ENCODE assay signal across 8 mouse cellular contexts in genomic region chr2:148679346-148679745, GRCm38 (mm10). TPM values are rescaled to one million over a fixed set of nuclear protein-coding genes. Genes with fewer than 3 reads are reported as not detected.
DNase-seq lines count a peak whose midpoint lies in the region; ATAC-seq and TF ChIP-seq lines count a peak whose summit lies in the region.

No protein-coding gene starts in this region.

- peaks cover 30% of the 10 kb centered on the region for H3K36me3 ChIP-seq in intestine, postnatal 0 days (ENCODE audit: control insufficient read depth, insufficient read depth)
- H3K36me3 ChIP-seq in stomach, embryonic 14.5 days (ENCODE audit: control insufficient read depth, insufficient read depth, low read length): peaks cover 19% of the 10 kb centered on the region

- H3K27me3 ChIP-seq in intestine, postnatal 0 days (replicated peaks; ENCODE audit: control insufficient read depth, insufficient read depth, low read length): no peaks in the 10 kb centered on the region
- H3K27me3 ChIP-seq in stomach, embryonic 14.5 days (ENCODE audit: control insufficient read depth, insufficient read depth, low read length): no peaks in the 10 kb centered on the region

- H3K4me2 ChIP-seq in intestine, postnatal 0 days (replicated peaks; ENCODE audit: low read depth): peak overlapping the region; percentile 87
- peak overlapping the region; percentile 70 for H3K4me2 ChIP-seq in stomach, embryonic 14.5 days (replicated peaks; ENCODE audit: low read depth, low read length)

- TF ChIP-seq CTCF in intestine, postnatal 0 days (IDR thresholded peaks at IDR 0.05; ENCODE audit: low read depth): no peak

- peak; percentile 89 for DNase-seq in NIH3T3 (ENCODE audit: low read depth)
- DNase-seq in embryo, embryonic 11 days: peak; percentile 89
- DNase-seq in gastrocnemius, postnatal 36 days: peak; percentile 27 to 50
- peak; percentile 54 to 76 for DNase-seq in left cerebral cortex, postnatal 14 days (ENCODE audit: low spot score in 2 of 2)
- DNase-seq in mesoderm, embryonic 11.5 days (ENCODE audit: low read depth, low spot score): peak; percentile 83
- DNase-seq in thymus, adult 18-20 months: no peak

- H3K4me3 ChIP-seq in intestine, postnatal 0 days (ENCODE audit: low read depth, low read length): peak overlapping the region; percentile 9; the same call in 1 of the 2 replicates
- H3K4me3 ChIP-seq in stomach, embryonic 14.5 days (ENCODE audit: low read depth, low read length): no peak overlapping the region

- H3K9me3 ChIP-seq in intestine, postnatal 0 days (ENCODE audit: control insufficient read depth): no peaks in the 10 kb centered on the region
- H3K9me3 ChIP-seq in stomach, embryonic 14.5 days (ENCODE audit: control insufficient read depth, low read depth, low read length): no peaks in the 10 kb centered on the region

- 5% methylated on average over 9 of the region's 9 CpGs for WGBS in intestine, postnatal 0 days
- WGBS in stomach, embryonic 14.5 days: 5% methylated on average over 9 of the region's 9 CpGs

- peaks cover 6% of the 10 kb centered on the region; the same call in 1 of the 2 replicates for H3K4me1 ChIP-seq in intestine, postnatal 0 days (replicated peaks; ENCODE audit: control insufficient read depth, insufficient read depth, low read length)
- H3K4me1 ChIP-seq in stomach, embryonic 14.5 days (ENCODE audit: control insufficient read depth, insufficient read depth, low read length): peaks cover 36% of the 10 kb centered on the region

- peak; percentile 46 for ATAC-seq in intestine, postnatal 0 days
- ATAC-seq in stomach, embryonic 14.5 days (ENCODE audit: insufficient number of reproducible peaks, insufficient read depth, low FRiP score, low read depth): peak; percentile 19; the same call in 1 of the 2 replicates

- H3K9ac ChIP-seq in intestine, postnatal 0 days (ENCODE audit: low read depth, low read length): peak overlapping the region; percentile 26; the same call in 1 of the 2 replicates
- H3K9ac ChIP-seq in stomach, embryonic 14.5 days (replicated peaks; ENCODE audit: low read depth, low read length): no peak overlapping the region

- intact Hi-C loops in gastrocnemius, postnatal 36 days (cut with DNase I): no loop called here
- intact Hi-C loops in left cerebral cortex, postnatal 14 days (cut with DNase I): no loop called here

- peak overlapping the region; percentile 71 for H3K27ac ChIP-seq in intestine, postnatal 0 days (ENCODE audit: low read depth, low read length)
- peak overlapping the region; percentile 96 for H3K27ac ChIP-seq in stomach, embryonic 14.5 days (ENCODE audit: low read length)

RNA-seq across cellular contexts. Expression of gene Gzf1, which starts 1.5 kb away (rescaled TPM):
- total RNA-seq in gastrocnemius, postnatal 36 days (2021): 10 to 100 TPM; 17.4 to 18.1 TPM
- polyA plus RNA-seq in intestine, postnatal 0 days (2015; fragmentation: Nextera tagmentation; extraction: Ambion mirVana): 14.9 and 16.6 TPM in 2 replicates
- 10 to 100 TPM; 25.9 to 26.7 TPM for total RNA-seq in left cerebral cortex, postnatal 14 days (2021)
- polyA plus RNA-seq in stomach, embryonic 14.5 days (2014; fragmentation: Nextera tagmentation; extraction: Ambion mirVana): 20.0 and 23.1 TPM in 2 replicates

RNA-seq across cellular contexts. Expression of gene Nxt1, which starts 6.9 kb away (rescaled TPM):
- 1 to 10 TPM; 5.9 to 6.2 TPM for total RNA-seq in gastrocnemius, postnatal 36 days (2021)
- 35.6 and 35.9 TPM in 2 replicates for polyA plus RNA-seq in intestine, postnatal 0 days (2015; fragmentation: Nextera tagmentation; extraction: Ambion mirVana)
- total RNA-seq in left cerebral cortex, postnatal 14 days (2021): 10 to 100 TPM; 11.6 to 11.7 TPM
- 89.1 and 98.2 TPM in 2 replicates for polyA plus RNA-seq in stomach, embryonic 14.5 days (2014; fragmentation: Nextera tagmentation; extraction: Ambion mirVana)

RNA-seq across cellular contexts. Expression of gene Napb, which starts 52.9 kb away (rescaled TPM):
- 1 to 10 TPM; 4.0 to 5.5 TPM for total RNA-seq in gastrocnemius, postnatal 36 days (2021)
- polyA plus RNA-seq in intestine, postnatal 0 days (2015; fragmentation: Nextera tagmentation; extraction: Ambion mirVana): 2.2 and 2.4 TPM in 2 replicates
- 100 to 1,000 TPM; 286 to 309 TPM for total RNA-seq in left cerebral cortex, postnatal 14 days (2021)
- polyA plus RNA-seq in stomach, embryonic 14.5 days (2014; fragmentation: Nextera tagmentation; extraction: Ambion mirVana): 7.1 and 7.8 TPM in 2 replicates

Comparison
In these comparisons a context has a peak if more than half of its experiments do, and no peak if none do; other contexts are left out.
1. DNase-seq: peak in NIH3T3 (single experiment), embryo, embryonic 11 days (single experiment), gastrocnemius, postnatal 36 days (2 of 2), left cerebral cortex, postnatal 14 days (2 of 2) and mesoderm, embryonic 11.5 days (single experiment); none in thymus, adult 18-20 months (0 of 2).
2. RNA of gene Napb, which starts 52.9 kb away (total RNA-seq): 286 to 309 TPM in left cerebral cortex, postnatal 14 days; 4.0 to 5.5 TPM in gastrocnemius, postnatal 36 days; every median in the first group is over 10 times any median in the second.